Mouse (Mus musculus) c-Kit-negative CD71-positive TER-119-positive erythroid progenitor cells, embryonic 14.5 days (primary cell): ENCODE data around the gene Dcdc2b.

Experiments
- DNase-seq: peaks from one replicate; pipeline ENCODE4 v3.0.0-alpha.2; 2013; ENCODE audit warnings: low read depth, low spot score

Gene Dcdc2b

DNA sequence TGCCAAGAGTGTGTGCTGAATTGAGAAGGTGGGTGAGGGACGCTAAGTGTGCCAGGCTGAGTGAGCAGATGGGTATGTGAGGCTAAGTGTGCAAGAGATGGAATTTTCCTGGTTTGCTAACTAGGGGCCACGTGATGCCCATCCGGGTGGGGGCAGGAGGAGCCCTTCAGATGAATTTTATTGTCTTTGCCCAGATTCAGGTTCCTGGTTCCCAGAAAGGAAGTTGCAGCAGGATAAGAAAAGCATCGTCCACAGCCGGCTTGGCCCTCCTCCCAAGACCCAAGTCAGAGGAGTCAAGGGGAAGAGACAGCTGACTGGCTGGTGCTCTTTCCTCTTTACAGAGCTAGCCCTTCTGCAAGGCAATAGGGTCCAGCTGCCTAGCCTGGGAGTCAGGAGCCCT is 35.6 kb downstream of the Dcdc2b start, which contains the start of gene Fam167b:
Fam167b (minus strand) TSS at position 84 of the 400 bp plus-strand sequence.
- DNase-seq, result no peak

DNA sequence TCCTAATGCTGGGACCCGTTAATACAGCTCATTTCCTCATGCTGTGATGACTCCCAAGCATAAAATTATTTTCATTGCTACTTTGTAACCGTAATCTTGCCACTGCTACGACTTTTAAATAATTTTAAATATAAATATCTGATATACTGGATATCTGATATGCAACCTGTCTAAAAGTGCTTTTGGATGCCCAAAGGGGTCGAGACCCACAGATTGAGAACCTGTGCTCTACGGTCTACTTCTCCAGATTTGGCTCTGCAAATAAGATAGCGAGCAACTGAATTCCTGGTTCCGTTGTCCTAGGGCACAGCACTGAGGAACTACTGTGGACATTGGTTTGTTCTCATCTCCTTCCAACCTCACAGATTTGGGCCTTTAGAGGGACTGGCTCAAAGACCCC is 36.4 kb downstream of the Dcdc2b start:
- no peak for DNase-seq

DNA sequence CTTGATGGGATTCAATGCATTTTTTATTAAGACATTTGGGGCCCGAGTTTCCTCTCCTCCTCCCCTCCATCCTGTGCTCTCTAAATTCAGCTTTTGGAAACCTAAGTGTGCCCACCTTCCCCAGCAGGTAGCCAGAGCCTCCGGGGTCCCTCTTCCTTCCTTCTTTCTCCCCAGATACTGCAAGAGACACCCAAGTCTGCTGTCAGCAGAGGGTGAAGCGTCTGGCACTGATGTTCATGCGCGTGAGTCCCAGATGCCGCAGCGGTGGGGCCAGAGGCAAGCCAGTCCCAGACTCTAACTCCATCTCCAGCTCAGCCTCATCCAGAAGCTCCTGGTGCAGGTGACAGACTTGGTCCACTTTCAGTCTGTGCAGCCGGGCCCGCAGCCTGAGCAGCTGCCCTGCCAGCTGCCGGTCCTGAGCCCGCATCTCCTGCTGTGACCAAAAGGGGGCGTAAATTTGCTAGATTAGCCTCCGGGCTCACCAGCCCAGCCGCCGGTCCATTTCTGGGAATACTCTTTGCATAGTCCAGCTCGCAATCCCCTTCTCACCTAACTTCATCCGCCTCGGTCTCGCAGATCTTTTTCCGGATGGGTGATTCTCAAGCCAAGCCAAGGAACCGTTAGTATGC is 37.1 kb downstream of the Dcdc2b start:
- DNase-seq, result no peak

DNA sequence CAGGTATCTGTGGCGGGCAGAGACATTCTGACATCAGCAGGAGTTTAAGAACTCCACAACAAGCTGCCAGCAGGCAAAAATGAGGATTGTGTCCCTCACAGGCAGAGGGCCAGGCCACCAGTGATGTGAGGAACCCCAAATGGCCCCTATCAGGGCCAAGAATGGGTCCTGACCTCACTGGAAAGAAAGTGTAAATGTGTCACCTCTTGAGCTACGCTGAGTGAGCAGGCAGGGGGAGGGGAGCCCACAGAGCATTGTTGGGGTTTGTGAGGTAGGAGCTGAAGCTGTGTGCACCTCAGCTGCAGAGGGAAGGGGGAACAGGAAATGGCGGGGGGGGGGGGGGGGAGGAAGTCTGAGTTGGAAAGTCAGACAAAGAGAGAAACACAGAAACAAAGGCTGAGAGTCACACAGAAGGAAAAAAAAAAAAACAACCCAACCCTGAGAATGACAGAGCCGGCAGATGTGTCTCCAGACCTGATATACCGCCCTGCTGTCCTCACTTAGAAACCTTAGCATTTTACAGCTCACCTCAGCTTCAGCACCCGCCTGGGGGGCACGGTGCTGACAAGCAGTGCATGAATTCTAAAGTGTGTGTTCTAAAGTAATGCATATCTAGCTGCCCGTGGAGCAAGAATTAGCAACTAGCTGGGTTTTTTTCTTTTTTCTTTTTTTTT is 38.7 kb downstream of the Dcdc2b start:
- no peak for DNase-seq

DNA sequence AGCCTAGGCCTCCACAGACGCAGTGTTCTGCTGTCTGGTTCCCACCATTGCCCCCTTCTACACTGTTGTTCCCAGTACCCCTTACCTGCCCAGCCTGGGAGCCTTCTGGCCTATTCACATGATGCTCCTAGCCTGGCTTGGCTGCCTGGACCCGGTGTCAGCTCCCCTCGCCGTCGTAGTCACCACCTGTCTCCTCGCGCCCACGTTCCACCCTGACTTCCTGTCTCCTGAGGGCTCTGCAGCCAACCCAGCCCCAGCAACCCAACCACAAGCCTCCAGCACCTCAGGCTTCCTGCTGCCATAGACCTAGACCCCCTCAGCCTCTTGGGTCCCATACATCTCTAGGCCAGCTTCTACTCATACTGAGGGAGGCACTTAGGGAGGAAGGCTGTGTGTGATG is 40.6 kb downstream of the Dcdc2b start, which contains the start of gene Lck:
Lck (minus strand) TSS at position 212 of the 400 bp plus-strand sequence.
- DNase-seq, result no peak

DNA sequence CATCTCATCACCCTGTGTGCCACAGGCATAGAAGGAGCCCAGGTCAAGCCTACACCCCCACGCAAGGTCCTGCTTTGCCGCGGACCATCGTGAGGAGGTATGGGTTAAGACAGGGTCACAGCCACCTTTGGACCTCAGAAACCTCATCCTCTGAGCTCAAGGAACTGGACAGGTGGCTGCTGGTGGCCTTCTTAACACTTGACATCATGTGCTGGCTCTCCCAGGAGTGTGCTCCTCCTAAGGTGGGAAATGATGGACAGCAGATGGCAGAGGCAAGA is 41.0 kb downstream of the Dcdc2b start:
- no peak for DNase-seq

DNA sequence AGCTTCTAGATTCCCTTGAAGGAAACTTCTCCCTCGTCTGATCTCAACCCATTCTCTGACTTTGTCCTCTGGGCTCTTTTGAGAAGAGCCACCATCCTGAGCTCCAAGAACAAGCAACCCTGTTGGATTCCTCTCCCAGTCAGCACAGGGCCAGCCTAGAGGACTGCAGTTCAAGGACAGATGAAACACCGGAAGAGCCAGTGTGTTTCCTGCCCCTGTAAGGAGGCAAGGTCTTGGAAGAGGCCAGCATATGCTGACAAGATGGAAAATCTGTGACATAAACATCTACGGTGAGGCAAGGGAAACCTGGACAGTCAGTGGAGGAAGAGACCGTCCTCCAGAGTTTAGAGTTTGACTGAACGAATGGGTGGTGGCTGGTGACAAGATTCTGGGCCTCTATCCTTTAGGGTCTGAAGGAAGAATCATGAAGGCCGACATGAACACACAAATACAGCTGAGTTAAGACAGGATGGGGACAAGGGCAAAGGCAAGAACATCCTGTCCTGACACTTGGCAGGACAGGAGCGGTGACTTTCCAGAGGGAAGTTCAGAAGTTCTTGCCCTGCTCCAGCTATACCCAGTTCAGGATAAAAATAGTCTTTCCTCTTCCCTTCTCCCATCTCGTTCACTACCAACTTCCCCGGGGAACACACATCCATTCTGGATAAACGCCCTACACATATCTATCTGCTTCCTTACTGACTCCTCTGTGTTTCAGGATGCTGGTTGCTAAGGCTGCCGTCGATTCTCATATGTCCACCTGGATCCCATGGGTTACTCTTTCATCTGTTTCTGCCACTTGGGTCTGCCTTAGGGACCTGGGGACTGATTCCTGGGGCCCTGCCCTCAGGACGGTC is 41.6 kb downstream of the Dcdc2b start:
- DNase-seq, result no peak

DNA sequence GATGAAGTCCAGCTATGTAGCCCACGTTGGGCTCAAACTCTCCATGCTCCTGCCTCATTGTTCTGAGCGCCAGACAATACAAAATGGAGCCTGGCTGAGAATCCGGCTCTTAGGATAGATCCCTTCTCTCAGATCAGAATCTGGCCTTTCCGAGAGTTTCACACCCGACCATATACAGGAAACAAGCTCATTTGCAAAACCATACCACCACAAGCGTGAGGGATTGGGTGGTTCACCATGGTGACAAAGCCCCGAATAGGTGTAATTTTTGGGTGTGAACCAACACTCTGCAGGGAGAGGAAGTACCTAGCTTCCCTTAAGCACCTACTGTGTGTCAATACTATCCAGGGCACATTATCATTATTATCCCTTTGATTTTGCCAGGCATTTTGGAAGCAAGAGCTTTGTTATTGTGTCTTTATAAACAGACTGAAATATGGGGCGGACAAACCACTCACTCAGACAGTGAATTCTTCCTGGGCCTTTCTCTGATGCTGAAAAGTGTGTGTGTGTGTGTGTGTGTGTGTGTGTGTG is 42.4 kb downstream of the Dcdc2b start:
- DNase-seq, result no peak

DNA sequence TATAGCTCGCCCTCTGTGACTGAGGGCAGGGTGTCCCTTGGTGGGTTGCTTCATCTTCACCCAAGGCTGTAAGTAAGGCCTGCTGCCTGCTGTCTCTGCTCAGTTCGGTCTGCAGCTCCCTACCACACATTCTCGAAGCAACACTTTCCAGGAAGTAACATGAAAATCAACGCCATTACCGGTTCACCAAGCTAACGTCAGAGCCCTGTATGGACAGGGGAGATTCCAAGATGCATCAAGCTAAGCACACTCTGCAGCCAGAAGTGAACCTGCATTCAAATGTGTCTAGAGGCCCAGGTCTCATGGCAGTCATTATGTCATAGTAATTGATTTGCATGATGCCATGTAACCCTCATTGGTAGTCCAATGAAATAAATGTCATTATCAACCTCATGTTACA is 44.0 kb downstream of the Dcdc2b start:
- no peak for DNase-seq

DNA sequence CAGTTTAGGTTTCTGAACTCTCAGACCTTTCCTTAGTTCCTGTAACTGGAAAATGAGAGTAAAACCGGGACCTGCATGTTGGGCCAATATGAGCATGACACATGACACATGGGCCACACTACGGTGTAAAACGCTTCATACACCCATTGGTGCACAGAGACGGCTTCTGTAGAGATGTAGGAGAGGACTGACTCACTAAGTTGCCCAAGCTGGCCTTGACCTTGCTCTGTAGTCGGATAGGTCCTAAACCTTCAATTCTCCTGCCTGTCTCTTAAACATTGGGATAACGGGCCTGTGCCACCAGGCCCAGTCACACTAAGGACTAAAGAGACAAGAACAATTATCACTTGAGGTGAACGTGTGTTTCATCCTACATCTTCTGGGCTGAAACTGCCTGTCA is 45.7 kb downstream of the Dcdc2b start:
- DNase-seq, result no peak

DNA sequence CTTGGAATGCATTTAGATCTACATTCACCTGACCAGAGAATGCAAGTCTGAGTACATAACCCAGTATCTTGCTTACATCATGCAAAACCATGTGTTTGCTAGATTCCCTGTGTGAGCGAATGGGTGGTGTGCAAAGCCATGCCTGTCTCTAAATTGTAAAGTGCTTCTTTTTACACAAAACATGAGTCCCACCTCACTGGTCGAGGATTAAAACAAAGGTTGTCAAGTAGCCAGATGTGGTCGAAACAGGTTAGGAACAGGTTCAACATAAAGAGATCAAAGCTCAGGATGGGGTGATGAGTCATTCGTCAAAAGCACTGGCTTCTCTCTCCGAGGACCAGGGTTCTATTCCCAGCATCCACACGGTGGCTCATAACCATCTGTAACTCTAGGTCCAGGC is 48.9 kb downstream of the Dcdc2b start:
- DNase-seq, result no peak

DNA sequence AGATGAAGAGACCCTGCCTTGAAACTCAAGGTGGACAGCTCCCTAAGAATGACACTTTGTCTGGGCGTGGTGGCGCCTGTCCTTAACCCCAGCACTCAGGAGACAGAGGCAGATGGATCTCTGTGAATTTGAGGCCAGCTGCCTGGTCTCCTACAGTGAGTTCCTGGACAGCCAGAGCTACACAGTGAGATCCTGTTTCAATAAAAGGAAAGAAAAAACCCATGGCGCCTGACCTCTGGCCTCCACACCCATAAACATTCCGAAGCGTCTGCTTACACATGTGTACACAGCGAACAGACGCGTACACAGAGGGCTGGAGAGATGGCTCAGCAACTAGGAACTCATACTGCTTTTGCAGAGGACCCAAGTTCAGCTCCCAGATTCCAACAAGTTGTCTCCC is 50.3 kb downstream of the Dcdc2b start:
- DNase-seq, result no peak

DNA sequence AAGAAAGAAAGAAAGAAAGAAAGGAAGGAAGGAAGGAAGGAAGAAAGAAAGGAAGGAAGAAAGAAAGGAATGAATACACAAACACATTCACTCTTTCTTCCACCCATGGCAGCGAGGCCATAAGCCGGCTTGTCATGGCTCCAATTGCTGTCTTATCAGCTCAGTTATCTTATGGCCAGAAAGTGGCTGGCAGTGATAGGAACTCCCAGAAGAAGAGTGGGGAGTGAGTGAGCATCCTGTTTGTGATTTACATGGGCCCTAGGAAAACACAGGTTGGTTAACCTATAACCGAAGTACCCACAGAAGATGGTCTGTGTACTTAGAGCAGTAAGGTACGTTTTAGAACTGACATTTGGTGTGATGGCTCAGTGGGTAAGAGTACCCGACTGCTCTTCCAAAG is 52.9 kb downstream of the Dcdc2b start:
- no peak for DNase-seq
